Mouse (Mus musculus): ENCODE measurements at regions not wholly inside any gene's neighbourhood (a gene's known extent, or its start where the extent isn't known, plus 50 kb on each side); places are given as distances from the start of the nearest gene placed in this dataset.
A peak's percentile ranks its signal among the peaks of the same experiment; 100 is the strongest.

DNA sequence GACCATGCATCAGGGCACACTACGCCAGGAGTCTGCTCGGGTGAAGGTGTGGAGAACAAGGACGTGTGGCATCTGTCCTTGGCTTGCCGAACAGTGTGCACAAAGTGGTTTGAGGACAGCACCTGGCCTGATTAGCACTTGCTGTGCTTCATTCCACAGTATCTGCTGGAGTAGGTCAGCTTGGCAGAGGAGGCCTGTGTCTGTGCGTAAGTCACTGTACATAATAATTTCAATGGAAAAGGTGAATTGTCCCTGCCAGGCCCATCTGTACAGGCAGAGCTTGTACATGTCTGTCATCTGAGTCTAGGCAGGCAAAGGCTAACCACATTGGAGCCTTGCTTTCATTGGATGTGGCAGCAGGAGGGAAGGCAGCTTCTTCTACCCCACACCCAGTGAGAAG lies 979.5 kb upstream of the Car8 start:
- WGBS = 84% methylated on average over 5 of the region's 5 CpGs
- Histone ChIP-seq H3K4me1 (ENCODE audit: control insufficient read depth, insufficient read depth, low read depth, low read length) (no peaks in the 10 kb centered on the region), H3K9ac (ENCODE audit: low read depth, low read length) (no peak overlapping the region), H3K36me3 (ENCODE audit: control insufficient read depth, insufficient read depth, low read length) (no peaks in the 10 kb centered on the region), H3K27ac (ENCODE audit: low read depth, low read length) (no peak overlapping the region), H3K4me2 (ENCODE audit: low read length) (no peak overlapping the region), H3K27me3 (replicated peaks; ENCODE audit: control insufficient read depth, insufficient read depth, low read length) (no peaks in the 10 kb centered on the region), H3K4me3 (ENCODE audit: low read length) (no peak overlapping the region), H3K9me3 (ENCODE audit: control insufficient read depth, low read length) (no peaks in the 10 kb centered on the region)
- peak; percentile 42; the same call in 1 of the 2 replicates for ATAC-seq

DNA sequence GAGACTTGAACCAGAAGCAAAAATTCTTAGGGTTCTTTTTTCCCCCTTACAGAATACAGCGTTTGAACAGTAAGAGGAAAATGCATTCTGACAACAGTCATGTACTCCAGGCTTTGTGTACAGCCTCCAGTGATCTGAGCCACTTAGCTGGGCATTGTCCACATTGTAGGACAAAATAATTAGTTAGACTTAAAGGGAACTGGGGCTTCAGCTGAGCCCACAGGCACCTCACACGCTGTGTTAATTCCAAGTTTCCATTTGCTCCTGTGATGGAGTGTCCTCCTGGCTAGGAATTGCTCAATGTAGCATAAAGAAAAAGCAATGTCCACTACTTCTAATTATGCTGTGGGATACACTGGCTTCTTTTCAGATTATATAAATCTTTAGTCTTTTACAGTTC lies 969.8 kb upstream of the Car8 start:
- no peak for ATAC-seq
- 46% methylated on average over 2 of the region's 2 CpGs for WGBS

DNA sequence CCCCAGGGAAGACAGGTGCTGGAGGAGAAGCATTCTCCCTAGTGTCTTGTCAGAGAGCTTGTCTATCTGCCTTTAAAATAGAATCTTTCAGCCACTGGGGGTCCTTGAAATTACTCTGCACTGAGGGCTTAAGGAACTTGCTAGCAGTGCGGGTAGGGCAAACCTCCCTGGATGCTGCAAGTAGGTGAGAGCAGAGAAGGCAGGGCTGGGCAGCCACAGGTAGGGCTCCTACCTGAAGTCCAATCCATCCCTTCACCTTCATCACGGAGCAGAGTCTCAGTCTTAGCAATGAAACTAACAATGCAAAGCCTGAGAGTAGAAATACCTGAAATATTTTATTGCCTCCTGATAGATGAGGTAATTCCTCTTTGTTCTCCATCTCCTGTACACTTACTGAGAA lies 961.2 kb upstream of the Car8 start:
- H3K9ac ChIP-seq (ENCODE audit: low read depth, low read length) = no peak overlapping the region
- no peaks in the 10 kb centered on the region for H3K36me3 ChIP-seq (ENCODE audit: control insufficient read depth, insufficient read depth, low read length)
- 84% methylated on average over 2 of the region's 2 CpGs for WGBS
- H3K27me3 ChIP-seq (replicated peaks; ENCODE audit: control insufficient read depth, insufficient read depth, low read length) = no peaks in the 10 kb centered on the region
- peak; percentile 34; the same call in 1 of the 2 replicates for ATAC-seq
- no peak overlapping the region for H3K4me2 ChIP-seq (ENCODE audit: low read length)
- H3K9me3 ChIP-seq (ENCODE audit: control insufficient read depth, low read length) = no peaks in the 10 kb centered on the region
- H3K4me3 ChIP-seq (ENCODE audit: low read length) = no peak overlapping the region
- H3K27ac ChIP-seq (ENCODE audit: low read depth, low read length) = no peak overlapping the region
- no peaks in the 10 kb centered on the region; the same call in 1 of the 2 replicates for H3K4me1 ChIP-seq (ENCODE audit: control insufficient read depth, insufficient read depth, low read depth, low read length)

More for the DNA sequence above, 969.8 kb upstream of the Car8 start:
- Histone ChIP-seq H3K4me1 (ENCODE audit: control insufficient read depth, insufficient read depth, low read depth, low read length) (no peaks in the 10 kb centered on the region), H3K9ac (ENCODE audit: low read depth, low read length) (no peak overlapping the region), H3K4me2 (ENCODE audit: low read length) (no peak overlapping the region), H3K4me3 (ENCODE audit: low read length) (no peak overlapping the region), H3K27ac (ENCODE audit: low read depth, low read length) (no peak overlapping the region), H3K36me3 (ENCODE audit: control insufficient read depth, insufficient read depth, low read length) (no peaks in the 10 kb centered on the region), H3K27me3 (replicated peaks; ENCODE audit: control insufficient read depth, insufficient read depth, low read length) (no peaks in the 10 kb centered on the region), H3K9me3 (ENCODE audit: control insufficient read depth, low read length) (no peaks in the 10 kb centered on the region)

DNA sequence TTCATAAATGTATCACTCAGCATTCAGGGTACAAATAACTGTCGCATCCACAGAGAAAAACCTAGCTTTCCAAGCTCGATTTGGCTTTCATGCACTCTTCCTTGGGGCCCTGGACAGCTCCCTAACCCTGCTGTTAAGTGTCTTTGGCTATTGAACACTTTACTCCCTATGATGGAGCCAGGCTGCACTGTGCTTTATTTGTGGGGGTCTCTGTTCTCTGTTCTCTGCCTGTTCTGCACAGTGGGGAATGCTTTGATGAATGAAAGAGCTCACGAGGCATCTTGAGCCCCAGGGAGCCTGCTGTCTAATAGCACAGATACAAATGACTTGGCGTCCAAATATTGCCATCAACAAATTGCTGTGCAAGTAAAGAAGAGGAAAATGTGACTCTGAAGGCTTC lies 957.6 kb upstream of the Car8 start:
- no peak overlapping the region for H3K9ac ChIP-seq (ENCODE audit: low read depth, low read length)
- no peak overlapping the region for H3K4me2 ChIP-seq (ENCODE audit: low read length)
- H3K4me1 ChIP-seq (ENCODE audit: control insufficient read depth, insufficient read depth, low read depth, low read length) = no peaks in the 10 kb centered on the region; the same call in 1 of the 2 replicates
- H3K9me3 ChIP-seq (ENCODE audit: control insufficient read depth, low read length) = no peaks in the 10 kb centered on the region
- ATAC-seq = peak; percentile 67
- H3K27ac ChIP-seq (ENCODE audit: low read depth, low read length) = no peak overlapping the region; the same call in 1 of the 2 replicates
- H3K36me3 ChIP-seq (ENCODE audit: control insufficient read depth, insufficient read depth, low read length) = no peaks in the 10 kb centered on the region
- H3K4me3 ChIP-seq (ENCODE audit: low read length) = no peak overlapping the region
- 30% methylated on average over 4 of the region's 4 CpGs for WGBS
- H3K27me3 ChIP-seq (replicated peaks; ENCODE audit: control insufficient read depth, insufficient read depth, low read length) = no peaks in the 10 kb centered on the region

DNA sequence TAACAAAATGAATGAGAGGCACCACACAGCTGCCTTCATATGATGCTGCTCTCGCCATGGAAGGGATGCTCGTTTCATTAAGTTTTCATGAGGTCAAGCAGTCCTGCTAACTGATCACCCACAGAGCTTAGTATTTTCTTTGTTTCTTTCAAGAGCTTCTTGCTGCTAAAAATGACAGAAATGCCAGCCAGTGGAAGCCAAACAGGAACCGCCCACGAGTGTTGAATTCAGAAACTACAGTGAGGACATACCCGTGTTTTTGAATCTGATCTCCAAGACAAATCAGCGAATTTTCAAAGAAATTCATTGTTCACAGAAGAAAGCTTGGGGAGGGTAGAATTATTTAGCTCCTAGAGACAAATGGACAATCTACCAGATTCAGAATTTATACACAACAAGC lies 954.3 kb upstream of the Car8 start:
- Histone ChIP-seq H3K36me3 (ENCODE audit: control insufficient read depth, insufficient read depth, low read length) (no peaks in the 10 kb centered on the region), H3K9me3 (ENCODE audit: control insufficient read depth, low read length) (no peaks in the 10 kb centered on the region), H3K27me3 (replicated peaks; ENCODE audit: control insufficient read depth, insufficient read depth, low read length) (no peaks in the 10 kb centered on the region), H3K4me3 (ENCODE audit: low read length) (no peak overlapping the region), H3K27ac (ENCODE audit: low read depth, low read length) (no peak overlapping the region), H3K9ac (ENCODE audit: low read depth, low read length) (no peak overlapping the region), H3K4me1 (ENCODE audit: control insufficient read depth, insufficient read depth, low read depth, low read length) (no peaks in the 10 kb centered on the region; the same call in 1 of the 2 replicates), H3K4me2 (ENCODE audit: low read length) (no peak overlapping the region)
- no peak for ATAC-seq
- WGBS = 42% methylated on average over 6 of the region's 6 CpGs

DNA sequence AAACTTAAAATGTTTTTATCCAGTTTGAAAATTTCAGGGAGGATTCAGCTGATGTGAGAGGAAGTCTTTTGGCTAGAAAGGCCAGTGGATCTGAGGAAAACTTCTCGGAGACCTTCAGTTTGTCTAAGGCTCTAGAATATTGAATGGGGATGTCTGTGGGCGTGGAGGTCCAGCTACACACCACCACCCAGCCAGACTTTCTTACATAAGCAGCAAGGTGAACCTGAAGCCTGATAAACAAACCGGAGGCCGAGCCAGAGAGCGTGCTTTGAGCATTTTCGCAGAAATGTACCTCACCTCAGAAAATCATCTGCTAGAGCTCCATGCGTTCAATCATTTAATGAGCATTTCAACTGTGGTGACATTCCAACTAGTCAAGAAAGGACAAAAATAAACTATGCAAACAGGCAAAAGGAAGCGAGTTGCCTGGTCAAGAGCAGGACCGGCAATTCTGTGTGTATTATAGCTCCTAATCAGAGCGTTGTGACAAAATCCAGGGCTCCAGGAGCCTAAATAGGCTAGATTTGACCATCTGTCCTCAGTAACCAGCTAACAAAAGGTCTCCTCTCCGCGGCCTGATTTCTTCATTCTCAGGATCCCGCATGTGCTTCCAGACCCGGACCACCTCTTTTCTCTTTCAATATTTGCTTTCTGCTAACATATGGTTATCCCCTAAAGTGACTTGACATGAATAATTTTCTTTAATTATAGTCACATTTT lies 946.5 kb upstream of the Car8 start:
- H3K9ac ChIP-seq (ENCODE audit: low read depth, low read length) = no peak overlapping the region
- no peaks in the 10 kb centered on the region for H3K9me3 ChIP-seq (ENCODE audit: control insufficient read depth, low read length)
- H3K4me3 ChIP-seq (ENCODE audit: low read length) = no peak overlapping the region
- no peak for ATAC-seq
- no peaks in the 10 kb centered on the region for H3K36me3 ChIP-seq (ENCODE audit: control insufficient read depth, insufficient read depth, low read length)
- no peaks in the 10 kb centered on the region for H3K27me3 ChIP-seq (replicated peaks; ENCODE audit: control insufficient read depth, insufficient read depth, low read length)
- peak overlapping the region; percentile 46 for H3K4me2 ChIP-seq (ENCODE audit: low read length)
- WGBS = 38% methylated on average over 14 of the region's 14 CpGs
- no peak overlapping the region for H3K27ac ChIP-seq (ENCODE audit: low read depth, low read length)
- H3K4me1 ChIP-seq (ENCODE audit: control insufficient read depth, insufficient read depth, low read depth, low read length) = peaks cover 11% of the 10 kb centered on the region

DNA sequence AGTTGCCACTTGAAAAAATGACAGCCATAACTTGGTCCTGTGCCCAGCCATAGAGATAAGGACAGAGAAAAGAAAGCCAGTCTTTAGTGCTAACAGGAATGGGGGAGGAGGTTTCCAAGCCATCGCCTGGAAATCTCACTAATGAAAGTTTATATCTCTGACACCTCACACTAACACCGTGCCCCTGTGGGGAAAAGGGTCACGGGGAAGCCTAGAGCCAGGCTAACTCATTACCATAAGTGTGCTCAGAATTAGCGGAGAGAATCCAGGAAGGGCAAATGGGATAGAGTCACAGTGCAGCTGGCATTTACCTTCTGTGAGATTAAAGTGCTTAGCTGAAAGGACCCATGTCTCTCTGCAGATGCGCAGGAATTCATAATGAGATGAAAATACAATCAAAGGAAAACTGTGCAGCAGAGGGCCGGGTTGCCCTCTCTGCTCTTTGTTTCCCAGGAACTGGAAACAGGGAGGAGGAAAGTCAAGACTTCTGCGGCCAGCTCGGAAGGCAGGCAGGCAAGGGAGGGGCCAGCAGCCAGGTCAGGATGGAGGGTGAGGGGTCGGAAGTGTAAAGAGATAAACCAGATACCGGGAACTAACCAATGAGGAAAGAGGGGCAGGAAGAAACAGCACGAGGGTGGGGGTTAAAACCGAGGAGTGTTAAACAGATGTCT lies 945.7 kb upstream of the Car8 start:
- H3K27me3 ChIP-seq (replicated peaks; ENCODE audit: control insufficient read depth, insufficient read depth, low read length) = no peaks in the 10 kb centered on the region
- peak overlapping the region; percentile 26; the same call in 1 of the 2 replicates for H3K27ac ChIP-seq (ENCODE audit: low read depth, low read length)
- H3K4me1 ChIP-seq (ENCODE audit: control insufficient read depth, insufficient read depth, low read depth, low read length) = peaks cover 11% of the 10 kb centered on the region
- peak overlapping the region; percentile 35; the same call in 1 of the 2 replicates for H3K9ac ChIP-seq (ENCODE audit: low read depth, low read length)
- H3K4me2 ChIP-seq (ENCODE audit: low read length) = peak overlapping the region; percentile 46
- 2% methylated on average over 12 of the region's 12 CpGs for WGBS
- H3K36me3 ChIP-seq (ENCODE audit: control insufficient read depth, insufficient read depth, low read length) = no peaks in the 10 kb centered on the region
- ATAC-seq = peak; percentile 87
- H3K4me3 ChIP-seq (ENCODE audit: low read length) = peak overlapping the region; percentile 17
- no peaks in the 10 kb centered on the region for H3K9me3 ChIP-seq (ENCODE audit: control insufficient read depth, low read length)

DNA sequence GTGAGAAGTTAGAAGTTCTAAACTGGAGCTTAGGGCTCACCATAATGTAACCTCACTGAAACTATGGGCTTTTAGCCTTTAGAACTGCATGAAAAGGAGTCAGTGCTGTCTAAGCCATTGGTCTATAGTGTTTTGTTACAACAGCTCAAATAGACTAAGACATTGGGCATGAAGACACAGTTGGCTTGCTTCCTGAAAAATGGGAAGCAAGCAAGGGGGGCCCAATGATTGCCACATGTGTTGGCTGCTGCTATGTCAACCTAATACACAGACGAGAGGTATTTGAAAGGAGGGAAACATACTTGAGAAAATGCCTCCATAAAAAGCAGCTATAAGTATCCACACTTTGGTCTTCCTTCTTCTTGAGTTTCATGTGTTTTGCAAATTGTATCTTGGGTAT lies 935.5 kb upstream of the Car8 start:
- Histone ChIP-seq H3K36me3 (ENCODE audit: control insufficient read depth, insufficient read depth, low read length) (no peaks in the 10 kb centered on the region), H3K4me1 (ENCODE audit: control insufficient read depth, insufficient read depth, low read depth, low read length) (no peaks in the 10 kb centered on the region), H3K4me2 (ENCODE audit: low read length) (no peak overlapping the region), H3K4me3 (ENCODE audit: low read length) (no peak overlapping the region), H3K9me3 (ENCODE audit: control insufficient read depth, low read length) (no peaks in the 10 kb centered on the region), H3K27ac (ENCODE audit: low read depth, low read length) (no peak overlapping the region), H3K9ac (ENCODE audit: low read depth, low read length) (no peak overlapping the region), H3K27me3 (replicated peaks; ENCODE audit: control insufficient read depth, insufficient read depth, low read length) (no peaks in the 10 kb centered on the region)
- WGBS = 88% methylated on average over 1 of the region's 1 CpGs
- no peak for ATAC-seq

DNA sequence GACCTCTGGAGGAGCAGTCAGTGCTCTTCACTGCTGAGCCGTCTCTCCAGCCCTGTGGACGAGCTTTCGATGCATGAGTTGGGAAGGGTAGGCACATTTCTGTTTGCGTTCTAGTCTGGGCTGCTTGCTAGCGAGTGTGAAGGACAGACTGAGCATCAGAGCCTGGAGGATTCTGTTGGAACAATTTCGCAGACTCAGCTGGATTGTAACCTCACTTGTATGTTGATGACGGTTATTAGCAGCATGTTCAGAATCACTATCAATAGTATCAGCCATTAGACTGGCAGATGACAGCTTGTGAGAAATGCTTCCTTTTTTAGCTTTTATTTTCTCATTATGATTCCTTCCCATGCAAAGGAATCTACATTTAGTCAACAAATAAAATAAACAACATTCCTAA lies 923.5 kb upstream of the Car8 start:
- no peak overlapping the region for H3K27ac ChIP-seq (ENCODE audit: low read depth, low read length)

More for the DNA sequence above, 923.5 kb upstream of the Car8 start:
- no peak overlapping the region for H3K4me2 ChIP-seq (ENCODE audit: low read length)
- WGBS = 73% methylated on average over 7 of the region's 7 CpGs
- no peak overlapping the region for H3K4me3 ChIP-seq (ENCODE audit: low read length)
- H3K4me1 ChIP-seq (ENCODE audit: control insufficient read depth, insufficient read depth, low read depth, low read length) = peaks cover 2% of the 10 kb centered on the region; the same call in 1 of the 2 replicates
- H3K9ac ChIP-seq (ENCODE audit: low read depth, low read length) = no peak overlapping the region
- no peak for ATAC-seq
- H3K9me3 ChIP-seq (ENCODE audit: control insufficient read depth, low read length) = no peaks in the 10 kb centered on the region
- no peaks in the 10 kb centered on the region for H3K36me3 ChIP-seq (ENCODE audit: control insufficient read depth, insufficient read depth, low read length)
- H3K27me3 ChIP-seq (replicated peaks; ENCODE audit: control insufficient read depth, insufficient read depth, low read length) = no peaks in the 10 kb centered on the region
